Mouse (Mus musculus): ENCODE measurements around the gene Gstt2. TPM values are rescaled to one million over a fixed set of nuclear protein-coding genes. Genes with fewer than 3 reads are reported as not detected.
A peak's percentile ranks its signal among the peaks of the same experiment; 100 is the strongest.

Gstt2 gene
- polyA plus RNA-seq, 1 experiment: 1.4 TPM

GRCm38 (mm10) chr10:75873543-75874170, 36.4 kb upstream of the Gstt2 start:
- H3K27me3 ChIP-seq (ENCODE audit: control insufficient read depth, insufficient read depth, insufficient read length): no peaks in the 10 kb centered on the region
- no peaks in the 10 kb centered on the region for H3K36me3 ChIP-seq (ENCODE audit: control insufficient read depth, insufficient read depth)
- TF ChIP-seq MYOG (IDR thresholded peaks at IDR 0.05; ENCODE audit: control insufficient read depth in 1 of 3, insufficient read depth in 1 of 3, insufficient read length in 2 of 3, low read depth in 2 of 3): no peak
- no peak for TF ChIP-seq REST (IDR thresholded peaks at IDR 0.05; ENCODE audit: insufficient read depth, insufficient read length)
- no peak for TF ChIP-seq POLR2A (IDR thresholded peaks at IDR 0.05; ENCODE audit: insufficient read length, low read depth)
- no peak for TF ChIP-seq TCF12 (IDR thresholded peaks at IDR 0.05; ENCODE audit: insufficient read depth, poor library complexity, severe bottlenecking)
- no peak for TF ChIP-seq TCF3 (IDR thresholded peaks at IDR 0.05; ENCODE audit: insufficient read length, low read depth)
- no peak for TF ChIP-seq MAX (IDR thresholded peaks at IDR 0.05; ENCODE audit: low read depth)
- no peak for TF ChIP-seq POLR2AphosphoS2 (IDR thresholded peaks at IDR 0.05; ENCODE audit: insufficient read length, low read depth)
- TF ChIP-seq SRF (IDR thresholded peaks at IDR 0.05; ENCODE audit: control insufficient read depth, insufficient read length, low read depth): no peak
- TF ChIP-seq MYOD1 (IDR thresholded peaks at IDR 0.05; ENCODE audit: control insufficient read depth in 1 of 3, insufficient read length in 2 of 3, low read depth in 2 of 3): no peak
- no peak for TF ChIP-seq USF1 (IDR thresholded peaks at IDR 0.05; ENCODE audit: low read depth)
- no peak for TF ChIP-seq CEBPB (IDR thresholded peaks at IDR 0.05; ENCODE audit: insufficient read depth, poor library complexity, severe bottlenecking)
- TF ChIP-seq E2F4 (IDR thresholded peaks at IDR 0.05; ENCODE audit: insufficient read depth): no peak
- H3K4me3 ChIP-seq: no peak overlapping the region
- peak overlapping the region; percentile 70 for H3K4me2 ChIP-seq (ENCODE audit: low read depth)
- no peak overlapping the region for H3ac ChIP-seq (ENCODE audit: control insufficient read depth, insufficient read length)
- no peaks in the 10 kb centered on the region for H3K79me2 ChIP-seq (ENCODE audit: control insufficient read depth, insufficient read depth)

DNA sequence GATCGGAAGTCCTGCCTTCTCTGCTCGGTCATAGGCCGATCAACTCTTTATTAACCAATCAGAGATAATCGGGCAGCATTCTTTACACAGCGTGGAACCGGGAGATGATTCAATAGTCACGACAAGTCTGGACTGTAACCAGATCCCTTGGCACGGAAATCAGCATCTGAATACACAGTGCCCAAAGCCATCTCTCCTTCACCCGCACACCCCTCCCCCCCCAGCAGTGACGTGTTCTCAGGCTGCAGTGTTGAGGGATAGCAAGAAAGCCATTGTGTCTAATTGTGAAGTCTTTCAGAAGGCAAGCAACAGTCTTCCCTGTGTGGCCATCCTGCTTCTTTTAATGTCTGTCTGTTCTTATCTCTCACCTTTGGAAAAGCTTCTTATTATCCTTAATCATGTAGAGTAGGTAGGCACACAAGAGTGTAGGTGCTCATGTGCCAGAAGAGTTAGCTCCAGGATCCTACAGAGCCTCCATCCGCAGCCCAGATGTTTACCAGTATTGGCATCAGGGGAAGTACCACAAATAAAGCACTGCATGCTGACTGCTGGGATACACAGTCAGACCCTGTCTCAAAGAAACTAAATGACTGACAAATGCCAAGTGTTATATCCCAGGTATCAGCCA, 35.8 kb upstream of the Gstt2 start:
- Histone ChIP-seq H3K4me2 (ENCODE audit: low read depth) (peak overlapping the region; percentile 70), H3K27me3 (ENCODE audit: control insufficient read depth, insufficient read depth, insufficient read length) (no peaks in the 10 kb centered on the region), H3K4me3 (peak overlapping the region; percentile 16), H3K36me3 (ENCODE audit: control insufficient read depth, insufficient read depth) (no peaks in the 10 kb centered on the region), H3ac (ENCODE audit: control insufficient read depth, insufficient read length) (no peak overlapping the region), H3K79me2 (ENCODE audit: control insufficient read depth, insufficient read depth) (no peaks in the 10 kb centered on the region)
- TF ChIP-seq E2F4 (IDR thresholded peaks at IDR 0.05; ENCODE audit: insufficient read depth) (no peak), TCF3 (IDR thresholded peaks at IDR 0.05; ENCODE audit: insufficient read length, low read depth) (no peak), REST (IDR thresholded peaks at IDR 0.05; ENCODE audit: insufficient read depth, insufficient read length) (no peak), POLR2AphosphoS2 (IDR thresholded peaks at IDR 0.05; ENCODE audit: insufficient read length, low read depth) (no peak), MYOD1 (IDR thresholded peaks at IDR 0.05; ENCODE audit: control insufficient read depth in 1 of 3, insufficient read length in 2 of 3, low read depth in 2 of 3) (peak in 1 of 3 experiments; percentile 29), USF1 (IDR thresholded peaks at IDR 0.05; ENCODE audit: low read depth) (no peak)

- peak overlapping the region; percentile 16 for H3K4me3 ChIP-seq
- H3K79me2 ChIP-seq (ENCODE audit: control insufficient read depth, insufficient read depth): no peaks in the 10 kb centered on the region
- TF ChIP-seq POLR2AphosphoS2 (IDR thresholded peaks at IDR 0.05; ENCODE audit: insufficient read length, low read depth) (peak; percentile 52), TCF3 (IDR thresholded peaks at IDR 0.05; ENCODE audit: insufficient read length, low read depth) (no peak), TCF12 (IDR thresholded peaks at IDR 0.05; ENCODE audit: insufficient read depth, poor library complexity, severe bottlenecking) (no peak), MYOG (IDR thresholded peaks at IDR 0.05; ENCODE audit: control insufficient read depth in 1 of 3, insufficient read depth in 1 of 3, insufficient read length in 2 of 3, low read depth in 2 of 3) (peak in 2 of 3 experiments; percentile 18 to 68), MAX (IDR thresholded peaks at IDR 0.05; ENCODE audit: low read depth) (no peak), USF1 (IDR thresholded peaks at IDR 0.05; ENCODE audit: low read depth) (no peak), REST (IDR thresholded peaks at IDR 0.05; ENCODE audit: insufficient read depth, insufficient read length) (no peak), POLR2A (IDR thresholded peaks at IDR 0.05; ENCODE audit: insufficient read length, low read depth) (peak; percentile 75), CEBPB (IDR thresholded peaks at IDR 0.05; ENCODE audit: insufficient read depth, poor library complexity, severe bottlenecking) (no peak), E2F4 (IDR thresholded peaks at IDR 0.05; ENCODE audit: insufficient read depth) (no peak), MYOD1 (IDR thresholded peaks at IDR 0.05; ENCODE audit: control insufficient read depth in 1 of 3, insufficient read length in 2 of 3, low read depth in 2 of 3) (peak in 2 of 3 experiments; percentile 28 to 64), SRF (IDR thresholded peaks at IDR 0.05; ENCODE audit: control insufficient read depth, insufficient read length, low read depth) (no peak)
- H3K36me3 ChIP-seq (ENCODE audit: control insufficient read depth, insufficient read depth): no peaks in the 10 kb centered on the region
- no peak overlapping the region for H3ac ChIP-seq (ENCODE audit: control insufficient read depth, insufficient read length)
- H3K4me2 ChIP-seq (ENCODE audit: low read depth): peak overlapping the region; percentile 70
- no peaks in the 10 kb centered on the region for H3K27me3 ChIP-seq (ENCODE audit: control insufficient read depth, insufficient read depth, insufficient read length)
These were observed 35.0 kb upstream of the Gstt2 start for GRCm38 (mm10) chr10:75872025-75872914.

DNA sequence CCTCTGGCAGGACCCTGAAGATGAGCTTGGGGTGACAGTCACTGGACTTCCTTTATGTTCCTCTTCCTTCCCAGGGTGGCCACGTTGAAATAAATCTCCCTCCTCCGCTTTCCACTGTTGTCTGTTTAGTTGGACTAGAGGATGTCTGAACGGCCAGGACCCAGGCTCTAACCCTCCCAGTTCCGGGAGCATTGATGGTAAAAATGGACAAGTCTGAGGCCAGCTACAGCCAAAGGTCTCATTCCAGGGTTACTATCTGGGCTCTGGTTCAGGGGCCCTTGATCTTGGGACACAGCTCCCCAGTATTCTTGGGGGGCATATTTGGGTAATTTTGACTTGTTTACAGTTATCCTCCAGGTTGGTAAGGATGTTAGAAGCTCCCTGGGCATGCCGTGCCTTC, 24.4 kb upstream of the Gstt2 start:
- Histone ChIP-seq H3K27me3 (ENCODE audit: control insufficient read depth, insufficient read depth, insufficient read length) (no peaks in the 10 kb centered on the region), H3K36me3 (ENCODE audit: control insufficient read depth, insufficient read depth) (peaks cover 10% of the 10 kb centered on the region), H3K79me2 (ENCODE audit: control insufficient read depth, insufficient read depth) (peaks cover 14% of the 10 kb centered on the region), H3K4me3 (no peak overlapping the region), H3ac (ENCODE audit: control insufficient read depth, insufficient read length) (no peak overlapping the region), H3K4me2 (ENCODE audit: low read depth) (no peak overlapping the region)
- TF ChIP-seq POLR2AphosphoS2 (IDR thresholded peaks at IDR 0.05; ENCODE audit: insufficient read length, low read depth): no peak
